Mouse (Mus musculus) ovary, adult 18-20 months (tissue): ENCODE measurements around the gene Rgs3.

Experiments
- DNase-seq: peaks from one replicate; pipeline ENCODE4 v3.0.0; 2022; ENCODE audit warnings: low spot score, mixed read lengths

Rgs3 gene

DNA sequence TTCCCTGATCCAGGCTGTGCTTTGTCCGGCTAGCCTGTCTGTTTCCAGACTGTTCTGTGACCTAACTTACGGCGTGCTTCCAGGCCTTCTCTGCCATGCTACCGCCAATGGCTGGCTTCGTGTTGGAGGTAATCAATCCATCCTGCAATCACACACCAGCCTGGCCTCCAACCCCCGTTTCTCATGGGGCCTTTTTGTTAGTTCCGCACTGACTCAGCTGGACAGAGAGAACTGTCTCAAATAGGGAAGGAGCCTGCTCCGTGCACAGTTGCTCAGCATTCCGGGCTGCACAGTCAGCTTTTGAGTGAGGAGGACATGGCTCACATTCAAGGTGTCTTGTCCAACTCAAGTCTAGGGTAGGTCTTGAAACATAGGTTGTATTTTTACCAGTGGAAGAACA is 69.8 kb downstream of the Rgs3 start:
- no peak for DNase-seq

DNA sequence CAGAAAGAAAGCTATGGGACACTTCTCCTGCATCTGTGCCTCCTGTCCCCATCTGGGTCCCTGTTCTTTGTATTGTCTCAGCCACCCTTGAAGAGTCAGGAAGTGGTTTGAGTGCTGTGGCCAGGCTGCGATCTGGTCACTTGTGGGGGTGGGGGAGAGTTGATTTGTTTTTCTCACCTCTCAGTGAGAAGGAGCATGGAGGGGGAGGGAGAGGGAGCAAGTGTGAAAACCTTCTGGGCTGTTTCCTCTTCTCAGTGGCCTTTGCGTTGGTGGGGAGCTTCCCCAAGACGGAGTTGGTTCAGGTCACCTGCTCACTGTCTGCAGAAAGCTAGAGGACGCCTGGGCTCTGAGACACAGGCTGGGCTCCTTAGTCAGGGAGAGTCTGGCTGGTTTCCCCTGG is 70.3 kb downstream of the Rgs3 start:
- DNase-seq = no peak

DNA sequence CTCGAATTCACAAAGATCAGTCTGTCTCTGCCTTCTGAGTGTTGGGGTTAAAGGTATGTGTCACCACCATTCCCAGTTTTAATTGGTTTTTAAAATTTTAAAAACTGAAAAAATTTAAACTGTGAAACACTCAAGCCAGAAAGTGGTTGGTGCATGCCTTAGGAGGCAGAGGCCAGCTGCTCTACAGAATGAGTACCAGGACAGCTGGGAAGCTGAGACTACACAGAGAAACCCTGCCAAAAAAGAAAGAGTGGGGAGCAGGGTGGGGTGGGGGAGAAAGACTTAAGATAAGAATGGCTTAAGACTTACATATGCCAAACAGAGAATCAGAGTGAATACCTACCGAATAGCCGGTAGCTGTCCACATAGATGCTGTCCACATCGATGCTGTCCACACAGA is 73.6 kb downstream of the Rgs3 start:
- no peak for DNase-seq

DNA sequence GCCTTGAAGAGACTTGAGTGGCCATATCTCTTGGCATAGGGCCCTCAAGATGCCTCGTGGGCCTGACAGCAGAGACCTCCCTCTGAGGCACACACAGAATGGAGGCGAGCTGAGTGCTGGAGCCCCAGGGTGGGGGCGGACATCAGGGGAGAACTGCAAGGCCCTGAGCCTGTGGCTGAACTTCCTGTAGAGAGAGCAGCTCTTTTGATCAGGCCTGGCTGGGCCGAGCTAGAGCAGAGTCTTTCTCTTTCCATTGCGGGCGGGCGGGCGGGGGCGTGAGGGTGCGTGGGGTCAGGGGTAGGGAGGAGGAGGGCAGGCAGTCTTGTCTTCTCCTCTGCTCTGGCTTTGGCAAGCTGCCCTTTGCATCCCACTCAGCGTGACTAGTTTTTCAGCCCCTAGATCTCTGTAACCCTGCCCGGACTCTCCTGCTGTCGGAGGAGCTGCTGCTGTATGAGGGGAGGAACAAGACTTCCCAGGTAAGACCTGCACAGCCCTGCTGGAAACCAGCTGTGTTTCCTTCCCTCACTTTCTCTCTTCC is 74.5 kb downstream of the Rgs3 start:
- peak; percentile 86 for DNase-seq

DNA sequence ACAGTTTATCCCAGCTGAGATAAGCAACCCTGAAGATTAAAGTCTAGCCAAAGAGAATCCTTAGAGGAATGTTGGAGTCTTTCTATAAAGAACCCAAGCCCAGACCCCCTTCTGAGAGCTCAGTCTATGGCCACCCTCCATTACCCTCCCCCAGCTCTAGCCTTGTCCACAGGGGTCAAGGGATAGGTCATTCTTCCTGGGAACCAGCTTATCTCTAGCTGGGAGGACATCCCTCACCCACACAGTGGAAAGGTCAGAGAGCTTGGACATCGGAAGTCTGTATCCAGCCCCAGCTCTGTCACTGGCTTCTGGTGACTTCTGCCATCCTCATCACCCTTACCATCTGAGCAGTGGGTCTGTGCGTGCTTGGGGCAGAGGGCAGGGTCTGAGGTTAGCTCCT is 75.2 kb downstream of the Rgs3 start:
- DNase-seq = no peak

DNA sequence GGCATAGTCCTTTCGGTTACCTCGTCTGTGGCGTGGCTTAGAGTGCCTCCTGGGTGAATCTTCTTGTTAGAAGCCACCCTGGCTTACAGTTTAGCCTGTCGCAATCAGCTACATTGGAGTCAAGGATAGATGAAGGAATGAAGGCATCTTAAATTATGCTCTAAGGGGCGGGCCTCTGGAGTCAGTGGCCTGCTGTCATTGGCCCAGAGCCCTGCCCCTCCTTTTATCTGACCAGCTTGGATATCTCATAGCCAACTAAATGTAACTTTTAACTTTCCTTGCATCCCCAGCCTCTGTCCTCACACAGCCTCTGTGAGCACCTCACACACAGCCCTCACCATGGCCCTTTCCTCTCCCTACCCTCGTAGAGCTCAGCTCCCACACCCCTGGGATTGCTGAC is 76.4 kb downstream of the Rgs3 start:
- no peak for DNase-seq

DNA sequence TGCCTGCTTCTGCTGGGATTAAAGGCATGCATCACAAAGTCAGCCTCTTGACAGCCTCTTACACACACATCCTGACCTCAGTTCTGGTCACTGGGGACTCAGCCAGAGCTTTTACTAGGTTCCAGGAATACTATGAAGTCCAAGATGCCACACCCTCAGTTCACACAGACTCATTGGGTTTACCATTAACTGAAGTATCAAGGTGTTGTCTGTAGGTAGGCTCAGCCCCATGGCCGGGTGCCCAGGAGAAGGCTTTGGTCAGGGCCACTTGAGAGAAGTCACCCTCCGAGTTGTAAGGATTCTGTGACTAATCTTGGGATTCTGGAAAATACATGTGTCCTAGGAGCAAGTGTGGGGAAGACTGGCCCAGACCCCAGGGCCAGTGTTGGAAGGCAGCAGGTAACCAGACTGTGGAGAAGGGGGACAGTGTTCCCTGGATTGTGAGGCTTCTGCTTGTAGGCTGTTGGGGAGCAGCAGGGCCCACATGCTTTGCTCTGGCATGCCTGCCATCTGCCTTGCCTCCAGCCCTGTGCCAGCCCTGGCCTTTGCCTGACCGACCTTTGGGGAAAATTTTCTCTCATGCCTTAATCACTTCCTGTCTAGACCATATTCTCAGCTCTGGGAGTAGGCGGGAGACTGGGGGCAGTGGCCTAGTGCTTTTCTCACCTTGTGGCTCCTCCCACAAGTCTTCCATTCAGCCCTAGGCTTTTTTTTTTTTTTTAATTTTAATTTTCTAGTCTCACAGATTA is 78.4 kb downstream of the Rgs3 start:
- no peak for DNase-seq

DNA sequence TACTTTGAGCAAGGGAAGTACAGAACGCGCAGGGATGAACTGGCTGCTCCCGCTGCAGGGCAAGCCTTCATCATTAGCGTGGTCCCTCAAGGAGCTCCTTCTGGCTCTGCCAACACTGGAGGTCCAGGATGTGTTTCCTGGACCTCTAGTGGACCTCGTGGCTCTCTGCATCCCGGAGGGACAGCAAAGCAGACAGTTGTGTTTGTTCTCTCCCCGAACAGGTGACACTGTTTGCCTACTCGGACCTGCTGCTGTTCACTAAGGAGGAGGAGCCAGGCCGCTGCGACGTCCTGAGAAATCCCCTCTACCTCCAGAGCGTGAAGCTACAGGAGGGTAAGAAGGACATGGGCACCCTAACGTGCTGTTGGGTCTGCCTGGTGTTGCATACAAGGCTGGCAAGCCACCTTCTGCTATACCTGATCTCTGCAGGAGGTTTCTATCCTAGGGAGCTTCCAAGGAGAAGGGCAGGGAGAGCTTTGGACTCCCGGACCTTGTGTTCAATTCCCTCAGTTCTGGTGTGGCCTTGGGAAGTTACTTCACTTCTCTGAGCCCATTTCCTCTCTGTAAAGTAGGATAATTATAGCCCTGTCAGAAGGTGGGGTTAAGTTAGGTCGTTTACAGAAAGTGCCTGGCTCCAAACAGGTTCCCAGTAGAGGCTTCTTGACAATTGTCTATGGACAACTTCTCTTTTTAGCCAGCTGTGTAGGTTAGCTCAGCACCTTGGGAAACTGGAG is 81.0 kb downstream of the Rgs3 start:
- no peak for DNase-seq

DNA sequence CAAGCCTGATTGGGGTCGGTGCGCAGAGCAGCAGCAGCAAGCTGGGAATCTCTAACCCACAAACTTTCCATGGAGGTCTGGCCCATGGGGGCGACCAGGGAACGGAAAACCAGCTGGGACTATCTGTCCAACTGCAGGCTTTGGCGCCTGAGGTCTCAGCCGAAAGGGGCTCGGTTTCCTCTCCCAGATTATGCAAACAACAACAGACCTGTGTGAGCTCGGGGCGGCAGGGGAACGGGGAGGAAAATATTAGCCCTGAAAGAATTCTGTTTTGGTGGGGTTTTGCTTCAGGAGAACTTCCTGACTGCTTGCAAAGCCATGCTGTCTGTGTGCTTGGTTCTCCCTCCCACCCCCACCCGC is 81.6 kb downstream of the Rgs3 start:
- DNase-seq = no peak

DNA sequence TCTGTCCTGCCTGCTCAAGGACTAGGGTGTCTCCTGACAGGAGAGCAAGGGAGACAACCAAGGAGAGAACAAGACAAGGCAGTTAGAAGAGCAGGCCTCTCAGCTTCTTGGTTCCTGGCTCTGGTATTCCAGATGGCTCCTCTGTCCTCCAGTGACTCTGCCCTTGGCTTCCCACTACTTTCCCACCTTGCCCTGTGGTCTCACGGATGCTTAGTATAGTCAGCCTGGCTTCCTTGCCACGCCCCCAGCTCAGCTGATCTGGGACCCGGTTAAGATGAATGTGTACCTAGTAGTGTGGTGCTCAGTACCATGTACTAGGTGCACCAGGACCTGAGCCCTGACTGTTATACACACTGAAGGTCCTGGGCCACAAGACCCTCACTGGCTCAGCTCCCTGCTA is 82.0 kb downstream of the Rgs3 start:
- no peak for DNase-seq

DNA sequence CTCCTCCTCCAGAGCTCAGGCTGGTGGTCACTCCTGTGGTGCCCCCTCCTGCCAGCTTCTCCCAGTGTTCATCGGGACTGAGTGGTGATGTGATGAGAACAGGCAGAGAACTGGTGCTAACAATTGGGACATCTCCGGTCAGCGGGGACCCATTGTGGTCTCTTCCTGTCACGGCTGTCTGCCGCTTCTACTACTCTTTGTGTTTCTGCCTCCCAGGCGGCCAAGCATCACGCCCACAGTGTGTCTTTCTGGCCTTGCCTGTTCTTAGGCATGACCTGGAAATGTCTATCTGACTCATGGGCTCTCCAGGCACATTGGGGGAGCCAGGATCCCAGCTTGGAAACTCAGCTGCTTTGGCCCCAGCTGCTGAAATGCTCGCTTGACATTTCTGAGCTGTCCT is 83.8 kb downstream of the Rgs3 start:
- DNase-seq = no peak

DNA sequence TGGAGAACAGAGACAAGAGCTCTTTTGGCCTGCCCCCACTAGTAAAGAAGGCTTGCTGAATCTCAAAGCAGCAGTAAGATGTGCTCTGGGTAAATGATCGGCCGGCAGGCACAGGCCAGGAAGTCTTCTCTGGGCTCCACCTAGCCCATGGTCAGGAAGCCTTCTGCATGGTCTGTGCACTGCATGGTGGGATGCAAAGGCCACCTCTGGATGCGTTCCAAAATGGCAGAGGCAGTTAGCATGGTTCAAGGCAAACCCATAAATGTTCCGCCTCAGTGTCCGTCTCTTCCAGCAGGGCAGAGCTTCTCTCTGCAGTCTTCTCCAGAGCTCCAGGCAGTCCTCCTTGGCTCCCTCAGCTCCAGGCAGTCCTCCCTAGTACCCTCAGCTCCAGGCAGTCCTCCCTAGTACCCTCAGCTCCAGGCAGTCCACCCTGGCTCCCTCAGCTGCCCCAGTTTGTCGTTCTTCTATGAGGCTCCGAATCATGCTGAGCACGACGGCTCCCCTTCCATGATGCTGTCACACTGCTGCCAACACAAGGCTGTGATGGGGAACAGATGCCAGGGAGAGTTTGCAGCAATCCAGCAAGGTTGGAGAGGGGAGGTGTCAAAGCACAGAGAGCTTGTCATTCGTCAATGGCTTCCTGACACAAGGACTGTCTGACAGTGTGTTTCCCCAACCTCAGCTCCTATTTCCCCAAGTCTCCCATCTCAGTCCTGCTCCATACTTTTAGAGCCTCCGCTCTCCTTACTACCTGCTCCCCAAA is 84.6 kb downstream of the Rgs3 start:
- DNase-seq = no peak

DNA sequence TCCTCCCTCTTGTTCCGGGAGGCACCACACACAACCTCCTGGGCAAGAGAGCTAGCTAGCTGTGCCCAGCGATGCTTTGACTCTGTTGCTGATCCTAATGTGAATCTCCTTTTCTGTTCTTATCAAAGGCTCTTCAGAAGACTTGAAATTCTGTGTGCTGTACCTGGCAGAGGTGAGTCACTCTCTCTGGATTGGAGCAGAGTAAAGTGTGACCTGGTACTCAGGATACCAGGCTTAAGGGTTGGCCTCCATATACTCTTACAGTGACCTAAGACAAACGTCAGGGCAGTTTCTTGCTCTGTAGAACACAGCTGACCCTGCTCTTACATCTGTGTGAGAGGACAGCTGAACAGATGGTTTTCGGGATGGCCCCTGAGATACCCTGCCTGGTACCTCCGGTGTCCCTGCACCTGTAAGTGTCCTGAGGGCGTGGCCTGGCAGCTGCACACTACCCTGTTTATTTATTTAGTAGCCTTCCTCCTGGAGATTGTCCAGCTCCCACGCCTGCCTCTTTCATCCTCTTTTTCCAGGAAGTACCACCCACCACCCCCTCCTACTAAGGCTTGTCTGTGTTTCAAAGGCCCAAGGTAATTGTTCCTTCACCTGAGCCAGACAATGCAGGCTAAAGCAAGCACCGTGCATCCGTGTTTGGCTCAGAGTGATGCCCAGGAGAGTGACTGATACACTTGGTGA is 87.1 kb downstream of the Rgs3 start:
- no peak for DNase-seq

DNA sequence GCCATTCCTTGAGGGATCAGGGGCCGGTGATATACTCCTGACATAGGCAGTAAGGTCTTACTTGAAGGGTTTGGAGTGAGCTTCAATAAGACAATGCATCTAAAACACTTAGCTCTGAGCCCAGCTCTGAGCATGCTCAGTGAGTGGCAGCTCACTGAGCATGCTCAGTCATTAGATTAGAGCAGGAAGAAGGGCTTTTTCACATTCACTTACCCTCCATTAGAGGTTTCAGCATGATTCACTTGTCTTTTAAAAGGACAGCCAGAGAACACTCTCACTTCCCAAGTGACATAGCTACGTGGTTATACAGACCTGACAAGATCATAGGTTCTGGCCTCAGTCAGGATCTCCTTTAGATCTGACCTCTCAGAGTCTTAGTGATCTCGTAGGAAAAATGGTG is 89.2 kb downstream of the Rgs3 start:
- no peak for DNase-seq

DNA sequence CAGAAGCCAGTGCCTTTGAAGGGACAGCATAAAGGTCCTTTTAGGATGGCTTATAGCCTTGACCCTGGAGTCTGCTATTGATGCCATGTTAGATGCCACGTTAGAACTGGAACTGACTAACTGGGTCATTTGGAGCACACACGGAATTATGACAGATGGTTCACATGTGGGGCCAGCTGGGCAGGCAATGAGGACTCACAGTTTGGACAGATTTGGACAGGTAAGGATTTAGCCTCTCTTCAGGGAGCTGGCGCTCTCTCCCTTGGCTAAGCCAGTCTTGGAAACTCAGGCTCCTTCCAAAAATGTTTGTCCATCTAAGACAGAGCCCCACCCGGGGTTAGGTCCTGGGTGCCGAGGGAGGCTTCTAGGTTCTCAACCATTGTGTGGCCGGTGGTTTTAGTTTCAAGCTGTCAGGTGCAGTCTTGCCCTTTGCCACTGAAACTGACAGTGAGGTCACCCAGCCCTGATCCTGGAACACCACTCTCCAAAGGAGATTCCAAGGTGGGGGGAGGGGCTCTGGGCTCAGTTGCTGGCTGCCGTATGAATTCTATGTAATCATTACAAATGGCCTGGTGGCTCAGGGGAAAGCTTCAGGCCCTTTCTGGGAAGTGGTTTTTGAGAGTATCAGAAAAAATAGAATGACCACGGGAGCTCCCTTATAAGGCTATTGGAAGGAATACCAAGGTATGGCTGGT is 90.0 kb downstream of the Rgs3 start:
- no peak for DNase-seq

DNA sequence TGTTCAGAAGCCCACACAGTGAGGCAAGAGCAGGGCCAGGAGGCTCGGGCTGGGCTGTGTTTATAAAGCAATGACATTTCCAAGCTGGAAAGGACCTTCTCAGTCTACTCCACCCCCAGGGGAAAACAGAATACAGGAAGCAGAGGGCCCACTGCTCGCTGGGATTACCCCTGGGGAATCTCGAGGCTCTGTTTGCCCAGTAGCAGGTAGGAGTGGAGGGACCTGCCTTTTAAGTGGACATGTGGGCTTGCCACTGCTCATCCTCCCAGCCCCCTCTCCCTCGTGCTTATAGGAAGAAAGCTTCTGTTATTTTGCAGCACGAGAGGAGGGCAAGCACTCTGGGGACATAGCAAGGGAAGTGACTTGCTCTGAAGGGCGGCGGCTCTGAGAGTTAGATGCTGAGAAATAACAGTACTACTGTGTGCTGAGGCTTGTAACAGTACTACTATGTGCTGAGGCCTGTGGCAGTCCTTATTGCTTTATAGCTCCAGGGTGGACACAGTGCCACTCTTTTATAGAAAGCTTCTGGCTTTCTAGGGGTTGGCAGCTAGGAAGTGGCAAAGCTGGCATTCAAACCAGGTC is 91.6 kb downstream of the Rgs3 start:
- DNase-seq = no peak

DNA sequence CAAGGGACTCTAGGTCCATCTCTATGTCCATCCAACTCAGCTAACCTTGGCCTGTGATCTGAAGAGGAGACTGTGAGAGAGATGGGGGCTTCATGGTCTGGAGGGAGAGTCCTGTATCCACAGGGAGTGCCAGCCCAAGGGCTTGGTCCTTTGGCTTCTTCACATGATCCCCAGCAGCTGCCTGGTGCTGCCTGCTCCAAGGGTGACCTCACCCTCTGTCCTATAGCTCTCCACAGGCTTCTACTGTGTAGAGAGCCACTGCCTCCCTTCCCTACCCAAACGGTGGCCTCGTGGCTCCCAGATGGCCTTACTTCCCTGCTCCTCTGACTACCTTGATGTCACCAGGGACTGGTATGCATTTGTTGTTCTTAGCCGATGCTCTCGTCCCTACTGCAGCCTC is 92.6 kb downstream of the Rgs3 start:
- DNase-seq = no peak

DNA sequence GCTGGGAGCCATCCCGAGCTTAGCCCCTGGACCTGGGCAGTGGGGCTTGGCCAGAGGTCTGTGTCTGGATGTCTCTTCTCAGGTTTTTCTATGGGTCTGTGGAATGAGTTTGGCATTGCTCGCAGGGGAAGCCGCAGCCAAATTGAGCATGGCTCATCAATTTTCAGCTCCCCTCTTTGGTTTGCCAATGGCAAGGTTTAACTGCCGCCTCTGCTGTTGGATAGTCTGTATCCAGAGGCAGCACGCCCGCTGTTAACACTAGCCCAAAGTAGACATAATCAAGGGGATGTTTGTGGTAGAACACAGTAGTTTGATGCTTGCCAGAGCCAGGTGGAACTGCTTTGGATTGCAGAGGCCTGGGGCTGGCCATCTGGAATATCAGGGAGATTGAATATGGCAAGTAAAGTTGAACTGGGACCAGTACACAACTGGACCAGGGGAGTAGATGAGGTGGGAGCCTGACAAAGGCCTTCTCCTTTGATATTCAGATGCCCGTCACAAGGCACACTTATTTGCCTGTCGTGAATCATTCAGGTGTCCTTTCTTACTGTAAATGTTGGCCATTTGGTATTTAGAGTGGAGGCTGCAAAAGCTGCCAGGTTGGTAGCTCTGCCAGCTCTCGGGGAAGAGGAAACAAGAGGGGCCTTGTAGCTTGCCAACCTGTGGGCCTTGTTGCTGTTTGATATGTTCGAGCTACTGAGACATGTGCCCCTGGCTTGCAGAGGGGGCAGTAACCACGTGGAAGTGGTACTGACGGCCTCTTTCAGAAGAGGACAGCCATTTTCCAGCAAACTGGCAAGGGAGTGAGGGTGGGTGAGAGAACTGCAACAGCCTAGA is 93.5 kb downstream of the Rgs3 start:
- no peak for DNase-seq

DNA sequence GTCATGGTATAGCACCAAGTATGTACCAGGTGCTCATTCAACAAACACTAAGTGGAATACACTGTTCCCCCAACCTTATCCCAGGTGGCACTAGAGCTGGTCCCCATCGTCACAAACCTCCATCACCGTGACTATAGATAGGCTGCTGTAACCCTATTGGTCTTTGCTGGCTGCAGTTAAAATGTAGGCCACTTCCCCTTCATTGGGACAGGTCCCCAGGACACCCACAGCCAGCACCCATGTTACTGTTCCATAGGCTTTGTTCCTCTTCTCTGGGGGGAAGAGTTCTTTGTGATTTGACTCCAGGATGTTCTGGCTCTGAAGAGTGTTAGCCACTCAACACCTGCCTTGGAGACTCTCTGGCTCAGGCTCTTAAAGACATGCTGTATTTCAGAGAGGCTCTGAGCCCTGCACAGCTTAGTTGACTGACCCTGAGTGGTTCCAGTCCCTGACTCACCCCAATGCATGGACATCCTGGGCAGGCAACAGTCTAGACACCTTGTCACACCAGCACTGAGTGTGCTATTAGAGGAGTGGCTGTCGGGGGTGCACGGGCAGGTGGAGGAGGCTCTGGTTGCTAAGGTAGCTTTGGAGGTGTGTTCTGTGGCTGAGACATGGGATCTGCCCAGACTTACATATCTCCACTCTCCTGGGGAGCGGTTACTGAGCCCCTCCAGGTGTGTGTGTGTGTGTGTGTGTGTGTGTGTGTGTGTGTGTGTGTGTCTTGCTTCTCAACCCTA is 94.4 kb downstream of the Rgs3 start:
- DNase-seq = no peak

DNA sequence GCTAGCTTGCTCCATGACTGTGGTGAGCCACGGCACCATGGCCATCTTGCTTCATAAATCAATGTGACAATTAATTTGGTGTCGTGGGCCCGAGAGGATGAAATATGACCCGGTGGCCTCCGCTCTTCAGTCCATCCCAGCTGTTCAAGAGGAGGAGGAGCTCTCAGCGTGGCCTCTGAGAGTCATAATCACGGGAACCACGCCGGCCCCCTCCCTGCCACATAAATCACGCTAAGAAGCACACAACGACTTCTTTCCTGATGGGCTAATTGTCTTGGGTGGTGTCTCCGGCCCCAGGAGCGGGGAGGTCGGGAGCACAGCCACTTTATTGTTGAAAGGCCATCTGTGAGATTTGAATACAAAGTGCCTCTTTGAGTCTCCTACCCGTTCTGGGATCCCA is 99.6 kb downstream of the Rgs3 start:
- DNase-seq = no peak
